Mouse (Mus musculus) liver, embryonic 15.5 days (tissue): ENCODE measurements at regions not wholly inside any gene's neighbourhood (a gene's known extent, or its start where the extent isn't known, plus 50 kb on each side); places are given as distances from the start of the nearest gene placed in this dataset.

ENCODE experiments used
- ATAC-seq: fragments of 200-750 bp; cut with Nextera tagmentation; 2 replicates; pipeline ENCODE4 v1.8.0; 2017; ENCODE audit warnings: moderate number of reproducible peaks, mild to moderate bottlenecking, moderate library complexity; ENCODE audit not compliant: insufficient read depth
- H3K27ac ChIP-seq: fragments of 300-500 bp; sonication (generic); replicated peaks from 2 replicates; pipeline ENCODE4 v1.5.1; 2015; ENCODE audit warnings: mild to moderate bottlenecking, inconsistent platforms
- H3K27me3 ChIP-seq: fragments of 300-500 bp; sonication (generic); 2 replicates; pipeline ENCODE4 v1.6.1; 2015; ENCODE audit warnings: mild to moderate bottlenecking, inconsistent platforms
- H3K36me3 ChIP-seq: fragments of 300-500 bp; sonication (generic); replicated peaks from 2 replicates; pipeline ENCODE4 v1.6.1; 2015; ENCODE audit warnings: moderate library complexity, mild to moderate bottlenecking, inconsistent platforms
- H3K4me1 ChIP-seq: fragments of 300-500 bp; sonication (generic); replicated peaks from 2 replicates; pipeline ENCODE4 v1.6.1; 2015; ENCODE audit warnings: inconsistent platforms
- H3K4me2 ChIP-seq: fragments of 300-500 bp; sonication (generic); 2 replicates; pipeline ENCODE4 v1.6.1; 2015; ENCODE audit warnings: moderate library complexity, mild to moderate bottlenecking, inconsistent platforms
- H3K4me3 ChIP-seq: fragments of 300-500 bp; sonication (generic); replicated peaks from 2 replicates; pipeline ENCODE4 v1.5.1; 2015; ENCODE audit warnings: mild to moderate bottlenecking, inconsistent platforms
- H3K9ac ChIP-seq: fragments of 300-500 bp; sonication (generic); 2 replicates; pipeline ENCODE4 v1.6.1; 2015; ENCODE audit warnings: moderate library complexity, mild to moderate bottlenecking, inconsistent platforms
- H3K9me3 ChIP-seq: fragments of 300-500 bp; sonication (generic); replicated peaks from 2 replicates; pipeline ENCODE4 v1.6.1; 2016; ENCODE audit warnings: inconsistent platforms
- WGBS: fragments of 180-500 bp; shearing (Covaris S2); methylation state at CpG from one replicate; pipeline ENCODE4 v1.1.7; 2015; ENCODE audit warnings: mixed read lengths; ENCODE audit not compliant: insufficient replicate concordance; 5-methylcytosine and 5-hydroxymethylcytosine counted together

- Histone ChIP-seq H3K9ac (no peak overlapping the region), H3K9me3 (no peaks in the 10 kb centered on the region), H3K27me3 (no peaks in the 10 kb centered on the region), H3K4me2 (no peak overlapping the region), H3K27ac (no peak overlapping the region), H3K4me1 (no peaks in the 10 kb centered on the region), H3K36me3 (no peaks in the 10 kb centered on the region), H3K4me3 (no peak overlapping the region)
- ATAC-seq = no peak
- WGBS = 66% methylated on average over 8 of the region's 8 CpGs
Measured at GRCm38 (mm10) chr12:106504285-106504684, 494.3 kb downstream of the Vrk1 start.

GRCm38 (mm10) chr12:106514057-106514456, 504.0 kb downstream of the Vrk1 start:
- WGBS = 58% methylated on average over 11 of the region's 11 CpGs
- Histone ChIP-seq H3K4me1 (no peaks in the 10 kb centered on the region), H3K9ac (no peak overlapping the region), H3K9me3 (no peaks in the 10 kb centered on the region), H3K27ac (no peak overlapping the region), H3K27me3 (no peaks in the 10 kb centered on the region), H3K4me3 (no peak overlapping the region), H3K4me2 (no peak overlapping the region), H3K36me3 (no peaks in the 10 kb centered on the region)
- no peak for ATAC-seq

- no peak for ATAC-seq
- Histone ChIP-seq H3K4me3 (no peak overlapping the region), H3K4me2 (no peak overlapping the region), H3K27me3 (no peaks in the 10 kb centered on the region), H3K9me3 (no peaks in the 10 kb centered on the region), H3K9ac (no peak overlapping the region), H3K4me1 (no peaks in the 10 kb centered on the region), H3K27ac (no peak overlapping the region), H3K36me3 (no peaks in the 10 kb centered on the region)
- WGBS = 53% methylated on average over 17 of the region's 17 CpGs
Measured at GRCm38 (mm10) chr12:106515257-106515788, 505.3 kb downstream of the Vrk1 start.

GRCm38 (mm10) chr12:106519141-106519540, 509.1 kb downstream of the Vrk1 start:
- WGBS = 52% methylated on average over 5 of the region's 5 CpGs
- Histone ChIP-seq H3K4me2 (no peak overlapping the region), H3K9ac (no peak overlapping the region), H3K36me3 (no peaks in the 10 kb centered on the region), H3K4me3 (no peak overlapping the region), H3K27ac (no peak overlapping the region), H3K27me3 (no peaks in the 10 kb centered on the region), H3K9me3 (no peaks in the 10 kb centered on the region), H3K4me1 (no peaks in the 10 kb centered on the region)
- ATAC-seq = no peak

GRCm38 (mm10) chr12:106524411-106524810, 514.4 kb downstream of the Vrk1 start:
- H3K27me3 ChIP-seq = 0 out of 2 replicates have a peak, but pooled peaks cover 6% of the 10 kb centered on the region
- WGBS = 43% methylated on average over 4 of the region's 4 CpGs
- ATAC-seq = no peak

GRCm38 (mm10) chr12:106527116-106527515, 517.1 kb downstream of the Vrk1 start:
- no peak for ATAC-seq
- Histone ChIP-seq H3K9me3 (no peaks in the 10 kb centered on the region), H3K36me3 (no peaks in the 10 kb centered on the region), H3K4me3 (no peak overlapping the region), H3K9ac (no peak overlapping the region), H3K27me3 (0 out of 2 replicates have a peak, but pooled peaks cover 6% of the 10 kb centered on the region), H3K4me2 (no peak overlapping the region), H3K4me1 (no peaks in the 10 kb centered on the region), H3K27ac (no peak overlapping the region)
- WGBS = 53% methylated on average over 8 of the region's 8 CpGs

More at GRCm38 (mm10) chr12:106524411-106524810, 514.4 kb downstream of the Vrk1 start:
- Histone ChIP-seq H3K36me3 (no peaks in the 10 kb centered on the region), H3K4me1 (no peaks in the 10 kb centered on the region), H3K9me3 (no peaks in the 10 kb centered on the region), H3K4me3 (no peak overlapping the region), H3K9ac (no peak overlapping the region), H3K27ac (no peak overlapping the region), H3K4me2 (no peak overlapping the region)

- Histone ChIP-seq H3K4me3 (no peak overlapping the region), H3K9me3 (no peaks in the 10 kb centered on the region)
Measured at GRCm38 (mm10) chr12:106527699-106528434, 517.8 kb downstream of the Vrk1 start.

GRCm38 (mm10) chr12:106528521-106528920, 518.5 kb downstream of the Vrk1 start:
- Histone ChIP-seq H3K36me3 (no peaks in the 10 kb centered on the region), H3K9ac (no peak overlapping the region), H3K4me1 (no peaks in the 10 kb centered on the region), H3K27me3 (0 out of 2 replicates have a peak, but pooled peaks cover 6% of the 10 kb centered on the region), H3K9me3 (no peaks in the 10 kb centered on the region), H3K4me2 (no peak overlapping the region), H3K4me3 (no peak overlapping the region), H3K27ac (no peak overlapping the region)
- no peak for ATAC-seq
- 28% methylated on average over 10 of the region's 10 CpGs for WGBS

More at GRCm38 (mm10) chr12:106527699-106528434, 517.8 kb downstream of the Vrk1 start:
- H3K4me2 ChIP-seq = no peak overlapping the region
- ATAC-seq = no peak
- no peak overlapping the region for H3K27ac ChIP-seq
- no peaks in the 10 kb centered on the region for H3K36me3 ChIP-seq
- no peak overlapping the region for H3K9ac ChIP-seq
- H3K27me3 ChIP-seq = 0 out of 2 replicates have a peak, but pooled peaks cover 6% of the 10 kb centered on the region
- 7% methylated on average over 20 of the region's 20 CpGs for WGBS
- no peaks in the 10 kb centered on the region for H3K4me1 ChIP-seq

- no peak overlapping the region for H3K4me3 ChIP-seq
- no peaks in the 10 kb centered on the region for H3K4me1 ChIP-seq
- 16% methylated on average over 11 of the region's 11 CpGs for WGBS
- H3K9ac ChIP-seq = no peak overlapping the region
- no peaks in the 10 kb centered on the region for H3K9me3 ChIP-seq
- no peak for ATAC-seq
- H3K27ac ChIP-seq = no peak overlapping the region
- H3K4me2 ChIP-seq = no peak overlapping the region
- no peaks in the 10 kb centered on the region for H3K36me3 ChIP-seq
- 0 out of 2 replicates have a peak, but pooled peaks cover 6% of the 10 kb centered on the region for H3K27me3 ChIP-seq
Measured at GRCm38 (mm10) chr12:106529175-106529574, 519.1 kb downstream of the Vrk1 start.

- no peaks in the 10 kb centered on the region for H3K27me3 ChIP-seq
- no peaks in the 10 kb centered on the region for H3K9me3 ChIP-seq
- H3K27ac ChIP-seq = no peak overlapping the region
- 56% methylated on average over 2 of the region's 2 CpGs for WGBS
- no peak for ATAC-seq
- H3K36me3 ChIP-seq = no peaks in the 10 kb centered on the region
- H3K9ac ChIP-seq = no peak overlapping the region
- no peaks in the 10 kb centered on the region for H3K4me1 ChIP-seq
- H3K4me2 ChIP-seq = no peak overlapping the region
- H3K4me3 ChIP-seq = no peak overlapping the region
Measured at GRCm38 (mm10) chr12:106535086-106535485, 525.1 kb downstream of the Vrk1 start.

- H3K4me3 ChIP-seq = no peak overlapping the region
- H3K27ac ChIP-seq = no peak overlapping the region
- no peak overlapping the region for H3K4me2 ChIP-seq
- H3K36me3 ChIP-seq = no peaks in the 10 kb centered on the region
- H3K9me3 ChIP-seq = no peaks in the 10 kb centered on the region
- ATAC-seq = no peak
- H3K27me3 ChIP-seq = no peaks in the 10 kb centered on the region
- H3K4me1 ChIP-seq = no peaks in the 10 kb centered on the region
- 15% methylated on average over 8 of the region's 8 CpGs for WGBS
- no peak overlapping the region for H3K9ac ChIP-seq
Measured at GRCm38 (mm10) chr12:106535628-106536288, 525.7 kb downstream of the Vrk1 start.
